Mouse (Mus musculus) limb, embryonic 13.5 days (tissue): Measurements from ENCODE around the gene Prkcg. TPM values are rescaled to one million over a fixed set of nuclear protein-coding genes. Genes with fewer than 3 reads are reported as not detected.

ENCODE experiments used
- ATAC-seq: fragments of 200-750 bp; cut with Nextera tagmentation; 2 replicates; pipeline ENCODE4 v1.8.0; 2017; ENCODE audit warnings: low read depth, moderate number of reproducible peaks, moderate TSS enrichment; ENCODE audit not compliant: low FRiP score
- H3K27ac ChIP-seq: fragments of 300-500 bp; sonication (generic); 2 replicates; pipeline ENCODE4 v1.5.1; 2015; ENCODE audit warnings: inconsistent platforms, mild to moderate bottlenecking, moderate library complexity
- H3K27me3 ChIP-seq: fragments of 300-500 bp; sonication (generic); 2 replicates; pipeline ENCODE4 v1.6.1; 2015; ENCODE audit warnings: mild to moderate bottlenecking, inconsistent platforms
- H3K36me3 ChIP-seq: fragments of 300-500 bp; sonication (generic); 2 replicates; pipeline ENCODE4 v1.6.1; 2015; ENCODE audit warnings: inconsistent platforms, mild to moderate bottlenecking, moderate library complexity
- H3K4me1 ChIP-seq: fragments of 300-500 bp; sonication (generic); 2 replicates; pipeline ENCODE4 v1.6.1; 2015; ENCODE audit warnings: inconsistent platforms
- H3K4me2 ChIP-seq: fragments of 300-500 bp; sonication (generic); replicated peaks from 2 replicates; pipeline ENCODE4 v1.6.1; 2015; ENCODE audit warnings: inconsistent platforms, mild to moderate bottlenecking, moderate library complexity
- H3K4me3 ChIP-seq: fragments of 300-500 bp; sonication (generic); 2 replicates; pipeline ENCODE4 v1.5.1; 2015; ENCODE audit warnings: moderate library complexity, mild to moderate bottlenecking, inconsistent platforms
- H3K9ac ChIP-seq: fragments of 300-500 bp; sonication (generic); 2 replicates; pipeline ENCODE4 v1.6.1; 2015; ENCODE audit warnings: mild to moderate bottlenecking, inconsistent platforms
- H3K9me3 ChIP-seq: fragments of 300-500 bp; sonication (generic); 2 replicates; pipeline ENCODE4 v1.6.1; 2016; ENCODE audit warnings: inconsistent platforms
- WGBS: fragments of 180-500 bp; shearing (Covaris S2); methylation state at CpG from one replicate; pipeline ENCODE4 v1.1.7; 2015; 5-methylcytosine and 5-hydroxymethylcytosine counted together
- polyA plus RNA-seq: library from polyadenylated mRNA; unstranded; fragments of >200 nt; fragmentation: Nextera tagmentation; extraction: Ambion mirVana; gene quantifications from 2 replicates; pipeline ENCODE4 v1.2.1, GENCODE M21; 2015

The Prkcg gene
- polyA plus RNA-seq, 1 experiment from 2014 or later: 0.23 TPM

DNA sequence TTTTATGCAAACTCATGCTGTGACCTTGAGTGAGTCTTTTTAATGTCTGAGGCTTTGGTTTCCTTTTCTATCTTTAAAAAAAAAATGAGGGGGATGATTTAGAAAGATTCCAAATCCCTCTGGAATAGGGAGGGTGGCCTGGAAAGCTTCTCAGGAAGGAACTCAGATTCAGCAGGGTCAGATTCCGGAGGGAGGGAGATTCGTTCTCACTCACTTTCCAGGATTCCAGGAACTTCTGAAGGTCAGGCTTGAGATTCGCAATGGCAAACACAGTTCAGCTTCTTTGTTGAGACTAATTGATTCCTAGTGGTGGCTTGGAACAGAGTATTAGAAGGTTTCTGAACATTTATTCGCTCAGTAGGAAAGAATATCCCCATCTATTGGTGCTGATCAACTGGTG is 81.4 kb downstream of the Prkcg start:
- H3K36me3 ChIP-seq: peaks cover 17% of the 10 kb centered on the region
- no peak overlapping the region for H3K27ac ChIP-seq
- no peak overlapping the region for H3K4me3 ChIP-seq
- H3K9me3 ChIP-seq: no peaks in the 10 kb centered on the region
- peaks cover 23% of the 10 kb centered on the region for H3K27me3 ChIP-seq
- peaks cover 9% of the 10 kb centered on the region for H3K4me1 ChIP-seq
- ATAC-seq: no peak
- H3K9ac ChIP-seq: no peak overlapping the region
- H3K4me2 ChIP-seq: no peak overlapping the region
- 63% methylated on average over 4 of the region's 4 CpGs for WGBS

DNA sequence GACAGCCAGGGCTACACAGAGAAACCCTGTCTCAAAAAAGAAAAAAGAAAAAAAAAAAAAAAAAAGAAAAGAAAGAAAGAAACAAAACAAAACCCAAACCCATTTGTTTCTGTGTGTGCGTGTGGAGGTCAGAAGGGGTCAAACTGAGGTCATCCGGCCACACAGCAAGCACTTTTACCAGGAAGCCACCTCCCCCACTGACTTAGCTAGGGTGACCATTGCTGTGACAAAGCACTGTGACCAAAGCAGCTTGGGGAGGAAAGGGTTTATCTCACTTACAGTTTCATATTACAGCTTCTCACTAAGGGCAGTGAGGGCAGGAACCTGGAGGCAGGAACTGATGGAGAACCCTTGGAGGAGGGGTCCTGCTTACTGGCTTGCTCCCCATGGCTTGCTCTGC is 83.4 kb downstream of the Prkcg start:
- H3K4me2 ChIP-seq: no peak overlapping the region
- no peaks in the 10 kb centered on the region for H3K9me3 ChIP-seq
- no peak overlapping the region for H3K27ac ChIP-seq
- peaks cover 3% of the 10 kb centered on the region; the same call in 1 of the 2 replicates for H3K27me3 ChIP-seq
- no peak overlapping the region for H3K4me3 ChIP-seq
- no peaks in the 10 kb centered on the region; the same call in 1 of the 2 replicates for H3K36me3 ChIP-seq
- H3K4me1 ChIP-seq: peaks cover 4% of the 10 kb centered on the region
- no peak overlapping the region for H3K9ac ChIP-seq
- WGBS: 71% methylated on average over 2 of the region's 2 CpGs
- ATAC-seq: no peak

DNA sequence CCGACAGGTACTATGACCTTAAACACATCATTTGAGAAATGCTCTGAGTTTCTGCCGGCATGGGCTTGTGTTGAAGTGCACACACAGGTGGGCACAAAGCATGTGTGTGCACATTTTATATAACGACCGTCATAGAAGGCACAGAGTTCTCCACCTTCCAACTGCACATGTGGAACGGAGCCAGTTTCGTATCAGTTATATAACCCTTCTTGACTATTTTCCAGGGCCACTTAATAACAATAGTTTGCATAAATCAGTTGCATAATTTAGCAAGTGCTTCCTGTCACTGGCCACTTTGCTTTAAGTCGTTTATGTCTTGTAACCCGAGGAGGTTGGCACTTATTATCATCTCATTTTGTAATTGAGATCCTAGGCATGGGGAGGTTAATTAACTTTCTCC is 84.8 kb downstream of the Prkcg start:
- Histone ChIP-seq H3K27ac (no peak overlapping the region), H3K27me3 (no peaks in the 10 kb centered on the region), H3K4me2 (no peak overlapping the region), H3K9me3 (no peaks in the 10 kb centered on the region), H3K9ac (no peak overlapping the region), H3K4me3 (no peak overlapping the region), H3K36me3 (no peaks in the 10 kb centered on the region), H3K4me1 (no peaks in the 10 kb centered on the region)
- no peak for ATAC-seq
- 82% methylated on average over 8 of the region's 8 CpGs for WGBS

DNA sequence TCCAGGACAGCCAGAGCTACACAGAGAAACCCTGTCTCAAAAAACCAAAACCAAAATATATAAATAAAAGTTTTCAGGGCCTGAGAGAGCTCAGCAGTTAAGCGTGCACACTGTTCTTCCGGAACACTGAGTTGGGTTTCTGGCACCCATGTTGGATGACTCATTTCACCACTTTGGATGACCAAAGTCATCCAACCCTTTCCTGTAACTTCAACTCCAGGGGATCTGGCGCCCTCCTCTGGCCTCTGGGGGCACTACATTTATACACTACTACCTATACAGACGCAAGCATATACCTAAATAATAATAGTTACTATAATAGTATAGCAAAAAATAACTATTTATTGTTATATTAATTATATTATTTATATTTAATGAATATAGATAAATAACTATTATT is 87.9 kb downstream of the Prkcg start:
- no peaks in the 10 kb centered on the region for H3K27me3 ChIP-seq

More for the DNA sequence above, 87.9 kb downstream of the Prkcg start:
- Histone ChIP-seq H3K4me1 (no peaks in the 10 kb centered on the region), H3K9ac (no peak overlapping the region), H3K9me3 (no peaks in the 10 kb centered on the region), H3K36me3 (no peaks in the 10 kb centered on the region), H3K27ac (no peak overlapping the region), H3K4me3 (no peak overlapping the region), H3K4me2 (no peak overlapping the region)
- no peak for ATAC-seq
- 56% methylated on average over 4 of the region's 4 CpGs for WGBS

Other genes with a start within 250 kb of the Prkcg start
- 0.32 and 0.48 TPM in 2 replicates for gene AU018091, start 120.0 kb upstream of the Prkcg start, polyA plus RNA-seq
- gene Nlrp12, start 39.4 kb upstream of the Prkcg start, polyA plus RNA-seq: not detected in 2 replicates
- 63.6 and 67.8 TPM in 2 replicates for gene Myadm, start 99 bp upstream of the Prkcg start, polyA plus RNA-seq
- 3.8 and 4.1 TPM in 2 replicates for gene Cacng7, start 43.8 kb downstream of the Prkcg start, polyA plus RNA-seq
- 6.5 and 6.8 TPM in 2 replicates for gene Cacng8, start 101.5 kb downstream of the Prkcg start, polyA plus RNA-seq
- 6.8 and 7.4 TPM in 2 replicates for gene Cacng6, start 135.0 kb downstream of the Prkcg start, polyA plus RNA-seq
- gene Tarm1, start 213.4 kb downstream of the Prkcg start, polyA plus RNA-seq: 0.29 TPM in 1 of 2 replicates, not detected in the other